Mouse (Mus musculus): ENCODE measurements at regions not wholly inside any gene's neighbourhood (a gene's known extent, or its start where the extent isn't known, plus 50 kb on each side); places are given as distances from the start of the nearest gene placed in this dataset.
"Not testable (repeated sequence)": the region's sequence is repeated elsewhere in the genome, so short reads cannot be mapped to it uniquely, and the experiment has no call there.

- no peak for DNase-seq (ENCODE audit: low read depth)
These were observed 327.0 kb upstream of the Akr1e1 start for GRCm38 (mm10) chr13:4935940-4936339.

GRCm38 (mm10) chr13:4939849-4940248, 330.9 kb upstream of the Akr1e1 start:
- DNase-seq (ENCODE audit: low read depth): no peak

DNA sequence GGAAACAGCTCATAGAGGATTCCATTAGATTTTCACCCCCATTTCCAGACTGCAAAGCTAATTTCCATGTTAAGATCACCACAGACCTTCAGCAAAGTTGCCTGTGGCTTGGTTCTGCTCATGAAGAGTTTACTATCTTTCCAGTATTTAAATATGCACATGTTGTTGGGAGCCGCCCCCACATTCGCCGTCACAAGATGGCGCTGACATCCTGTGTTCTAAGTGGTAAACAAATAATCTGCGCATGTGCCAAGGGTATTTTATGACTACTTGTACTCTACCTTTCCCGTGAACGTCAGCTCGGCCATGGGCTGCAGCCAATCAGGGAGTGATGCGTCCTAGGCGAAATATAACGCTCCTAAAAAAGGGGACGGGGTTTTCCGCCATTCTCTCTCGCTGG, 333.5 kb upstream of the Akr1e1 start:
- not testable (repeated sequence) for DNase-seq (ENCODE audit: low read depth)

DNA sequence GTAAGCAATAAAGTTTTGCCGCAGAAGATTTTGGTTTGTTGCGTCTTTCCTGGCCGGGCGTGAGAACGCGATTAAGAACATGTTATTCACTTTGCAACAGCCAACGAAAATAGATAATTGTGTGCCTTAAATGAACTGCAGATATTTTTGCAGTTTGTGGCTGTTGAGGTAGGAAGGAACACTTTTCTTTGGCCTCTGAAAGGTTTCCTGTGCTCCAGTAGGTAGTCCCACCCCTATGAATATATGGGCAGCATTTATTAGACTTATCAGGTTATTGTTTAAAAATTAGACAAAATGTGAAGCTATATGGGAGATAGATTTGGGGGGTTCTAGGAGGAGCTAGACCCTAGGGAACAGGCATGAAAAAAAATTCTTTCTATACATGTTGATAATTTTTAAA, 334.1 kb upstream of the Akr1e1 start:
- no peak for DNase-seq (ENCODE audit: low read depth)

- no peak for DNase-seq (ENCODE audit: low read depth)
These were observed 346.4 kb upstream of the Akr1e1 start for GRCm38 (mm10) chr13:4955384-4955783.

- DNase-seq (ENCODE audit: low read depth): no peak
These were observed 355.9 kb upstream of the Akr1e1 start for GRCm38 (mm10) chr13:4964824-4965223.

GRCm38 (mm10) chr13:4970081-4970892, 361.3 kb upstream of the Akr1e1 start:
- DNase-seq (ENCODE audit: low read depth): no peak

DNA sequence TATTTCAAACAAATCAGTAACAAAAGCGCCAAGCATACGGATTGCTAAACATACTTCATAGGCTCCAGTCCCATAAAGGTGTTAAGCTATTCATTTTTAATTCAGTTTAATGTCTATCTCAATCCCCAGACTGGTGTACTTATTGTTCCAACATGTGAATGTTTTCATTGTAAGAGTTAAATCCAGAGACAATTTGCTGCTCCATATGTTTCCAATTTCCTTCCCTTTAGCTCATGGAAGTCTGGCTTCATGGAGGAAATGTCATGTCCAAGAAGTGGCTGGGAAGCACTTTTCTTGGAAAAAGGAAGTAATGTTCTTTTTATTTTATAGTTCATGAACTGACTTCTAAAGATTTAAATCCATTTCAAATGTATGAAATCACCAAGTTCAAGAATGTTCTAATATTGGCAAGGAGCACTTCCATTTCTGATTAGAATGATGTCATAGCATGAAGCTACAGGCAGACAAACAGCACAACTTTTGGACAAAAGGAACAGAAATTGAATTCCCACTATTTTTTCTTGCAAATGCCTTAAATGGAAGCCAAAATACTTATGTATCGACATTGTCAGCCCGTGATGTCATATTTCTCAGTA, 362.6 kb upstream of the Akr1e1 start:
- DNase-seq (ENCODE audit: low read depth): no peak

- no peak for DNase-seq (ENCODE audit: low read depth)
These were observed 383.9 kb upstream of the Akr1e1 start for GRCm38 (mm10) chr13:4992876-4993275.

- no peak for DNase-seq (ENCODE audit: low read depth)
These were observed 399.3 kb upstream of the Akr1e1 start for GRCm38 (mm10) chr13:5008296-5008695.

DNA sequence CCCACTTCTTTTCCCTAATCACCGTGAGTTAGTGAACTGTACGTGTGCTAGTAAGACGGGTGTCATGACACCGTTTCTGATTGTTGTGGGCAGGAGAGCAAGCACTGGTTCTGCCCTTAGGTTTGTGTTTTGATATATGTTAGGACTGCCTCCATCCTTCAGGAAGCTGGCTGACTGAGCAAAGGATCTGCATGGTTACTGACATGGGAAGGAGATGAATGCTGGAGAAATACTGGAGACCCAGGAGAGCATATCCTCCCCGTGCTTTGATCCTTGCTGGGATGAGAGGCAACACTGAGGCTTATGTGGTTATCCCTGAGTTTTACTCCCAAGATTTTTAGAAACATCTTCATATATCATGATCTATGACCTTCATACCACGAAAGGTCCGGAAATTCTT, 413.5 kb upstream of the Akr1e1 start:
- DNase-seq (ENCODE audit: low read depth): no peak

DNA sequence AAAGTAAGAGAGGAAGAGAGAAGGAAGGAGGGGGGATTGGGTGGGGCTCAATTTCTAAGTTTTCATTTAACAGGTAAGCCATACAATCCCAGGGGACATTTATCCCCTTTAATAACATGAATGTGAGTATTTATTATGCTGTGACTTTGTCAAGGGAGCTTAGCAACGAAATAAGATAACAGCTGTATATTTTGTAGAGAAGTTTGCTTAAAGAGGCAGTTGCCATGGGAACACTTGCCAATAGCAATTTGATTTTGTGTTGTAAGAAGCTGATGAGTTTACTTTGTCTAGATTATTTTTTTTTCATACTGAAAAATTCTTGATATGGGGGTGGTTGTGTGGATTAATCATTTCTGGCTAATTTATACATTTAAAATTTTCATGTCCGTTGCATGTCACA, 450.9 kb upstream of the Akr1e1 start:
- DNase-seq (ENCODE audit: low read depth): no peak

DNA sequence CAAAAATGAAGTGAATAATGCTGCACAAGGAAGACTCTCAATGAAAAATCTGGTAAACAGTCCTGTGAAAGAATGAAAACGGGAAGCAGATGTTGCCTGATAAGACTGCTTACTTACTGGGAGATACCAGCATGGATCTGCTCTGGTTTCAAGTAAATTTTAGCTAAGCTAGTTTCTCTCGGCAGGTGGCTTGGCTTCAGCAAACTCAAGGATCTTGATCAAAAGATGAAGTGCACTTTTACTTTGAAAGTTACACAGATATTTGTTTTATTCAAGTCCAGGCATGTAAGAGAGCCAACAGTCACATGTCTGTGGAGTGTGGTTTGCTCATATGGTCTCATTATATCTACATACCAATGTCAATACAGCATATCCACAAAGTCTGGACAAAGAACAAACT, 451.5 kb upstream of the Akr1e1 start:
- no peak for DNase-seq (ENCODE audit: low read depth)

DNA sequence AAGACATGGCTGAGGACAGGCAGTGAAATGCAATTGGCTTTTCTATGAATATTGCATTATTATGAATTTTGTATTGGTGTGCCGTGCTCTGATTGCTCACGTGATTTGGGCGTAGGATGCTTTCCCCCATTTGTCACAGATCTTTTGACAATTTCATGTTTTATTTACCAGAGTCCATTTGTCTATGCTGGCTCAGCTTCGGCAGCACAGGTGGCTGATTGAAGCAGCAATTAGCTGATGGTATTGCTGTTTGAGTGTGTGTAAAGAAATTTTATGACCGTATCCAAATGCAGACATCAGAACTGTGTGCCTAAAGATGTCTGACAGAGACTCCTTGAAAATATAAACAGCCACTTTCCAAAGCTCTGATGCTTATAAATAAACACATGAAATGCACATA, 498.5 kb upstream of the Akr1e1 start:
- no peak for DNase-seq (ENCODE audit: low read depth)

- no peak for DNase-seq (ENCODE audit: low read depth)
These were observed 545.9 kb upstream of the Akr1e1 start for GRCm38 (mm10) chr13:5154911-5155310.

DNA sequence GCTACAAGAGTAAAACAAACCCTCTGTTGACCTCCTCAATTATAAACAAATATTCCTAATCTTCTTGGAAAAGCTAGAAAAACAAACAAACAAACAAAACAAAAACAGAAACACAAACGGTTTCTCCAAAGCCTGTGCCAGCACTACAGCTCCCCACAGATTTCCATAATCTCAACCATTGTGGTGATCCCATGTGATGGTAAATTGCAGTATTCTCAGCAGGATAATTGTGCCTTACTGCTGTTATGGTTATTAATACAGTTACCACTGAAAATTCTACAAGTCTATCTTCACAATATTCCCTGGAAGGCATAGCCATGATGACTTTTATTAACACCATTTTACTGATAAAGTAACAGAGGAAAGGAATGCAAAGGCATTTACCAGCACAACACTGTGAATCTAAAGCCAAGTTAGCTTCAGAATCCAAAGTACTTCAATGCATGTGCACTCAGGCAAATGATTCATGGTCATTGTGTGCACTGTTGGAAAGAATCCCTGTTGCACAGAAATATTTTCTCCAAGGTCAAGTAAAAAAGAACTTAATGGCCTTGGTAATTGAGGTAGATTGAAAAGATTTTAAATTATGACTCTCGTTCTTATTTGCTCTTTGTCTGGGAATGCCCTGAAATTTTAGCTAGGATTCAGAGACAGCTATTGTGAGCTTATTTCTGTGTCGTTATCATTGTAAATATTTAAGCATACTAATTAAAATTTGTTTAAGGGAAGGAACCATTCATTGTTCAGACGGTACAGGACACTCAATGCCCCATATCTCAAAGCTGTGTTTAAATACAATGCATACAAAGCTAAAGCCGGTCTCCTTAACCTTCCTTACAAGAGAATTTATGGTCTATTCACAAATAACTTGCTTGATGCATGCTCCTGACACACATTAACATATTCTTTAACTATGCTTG, 551.1 kb upstream of the Akr1e1 start:
- no peak for DNase-seq (ENCODE audit: low read depth)

- DNase-seq (ENCODE audit: low read depth): no peak
These were observed 557.7 kb upstream of the Akr1e1 start for GRCm38 (mm10) chr13:5166716-5167115.

DNA sequence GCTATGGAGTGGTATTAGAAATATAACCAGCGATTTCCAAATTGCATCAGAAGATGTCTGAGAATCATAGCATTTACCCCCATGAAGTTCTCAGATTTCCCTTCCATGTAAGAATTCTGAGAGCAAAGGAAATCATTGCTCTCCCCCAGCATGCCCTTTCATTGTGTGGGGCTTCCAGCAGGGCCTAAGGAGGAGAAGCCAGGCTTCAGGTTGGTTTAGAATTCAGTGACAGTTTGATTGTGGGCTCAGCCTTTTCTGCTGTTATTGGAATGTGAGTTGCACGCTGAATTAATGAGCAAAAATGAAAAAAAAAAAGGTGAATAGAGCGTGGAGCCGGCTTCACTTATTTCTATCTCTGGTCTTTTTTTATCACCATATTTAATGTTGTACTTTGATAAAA, 570.0 kb upstream of the Akr1e1 start:
- no peak for DNase-seq (ENCODE audit: low read depth)

DNA sequence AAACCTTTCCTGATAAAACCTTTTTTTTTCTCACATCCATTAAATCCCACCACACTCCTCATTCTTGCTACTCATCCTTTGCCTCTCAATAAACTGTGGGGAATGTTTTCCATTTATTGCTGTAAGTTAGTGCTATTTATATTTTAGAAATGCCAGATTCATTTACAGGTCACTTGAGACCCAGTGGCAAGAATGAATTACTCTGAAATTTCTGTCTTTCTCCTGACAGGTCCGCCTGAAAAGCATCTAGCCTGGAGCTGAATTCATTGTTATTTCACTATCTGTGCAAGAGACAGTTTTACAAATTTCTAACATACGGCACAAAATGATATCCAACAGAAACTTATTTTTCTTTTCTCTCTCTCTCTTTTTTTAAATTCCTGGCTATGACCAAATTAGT, 570.6 kb upstream of the Akr1e1 start:
- no peak for DNase-seq (ENCODE audit: low read depth)

DNA sequence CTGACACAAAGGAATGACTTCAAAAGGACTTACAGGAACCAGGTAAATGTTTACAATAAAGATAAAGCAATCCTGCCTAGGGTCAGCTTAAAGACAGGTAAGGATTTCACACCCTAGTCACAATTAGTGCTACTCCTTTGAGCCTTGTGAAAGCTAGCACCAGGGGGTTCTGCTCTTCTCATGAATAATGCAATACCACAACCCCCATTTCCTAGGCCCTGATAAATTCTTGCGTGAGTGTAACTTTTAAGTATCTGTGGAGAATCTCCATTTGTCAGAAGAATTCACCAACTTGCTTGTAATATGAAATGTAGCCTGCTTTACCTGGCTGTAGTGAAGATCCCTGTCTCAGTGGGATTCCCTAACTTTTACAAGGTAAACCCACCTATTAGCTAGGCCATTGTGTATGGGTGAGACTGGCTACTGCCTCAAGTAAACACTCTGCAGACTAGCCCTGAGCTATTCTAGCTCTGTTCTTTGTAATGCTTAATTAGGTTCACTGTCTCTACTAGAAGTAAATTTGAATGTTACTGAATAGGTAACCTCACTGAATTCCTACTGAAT, 576.3 kb upstream of the Akr1e1 start:
- not testable (repeated sequence) for DNase-seq (ENCODE audit: low read depth)

GRCm38 (mm10) chr13:5202736-5203135, 593.8 kb upstream of the Akr1e1 start:
- no peak for DNase-seq (ENCODE audit: low read depth)

GRCm38 (mm10) chr13:5204143-5204542, 595.2 kb upstream of the Akr1e1 start:
- DNase-seq (ENCODE audit: low read depth): no peak

All from c-Kit-positive CD71-negative TER-119-negative erythroid progenitor cells, embryonic 14.5 days (primary cell).